Mouse (Mus musculus): Measurements from ENCODE around the gene Gm21119.
"Not testable (repeated sequence)": the region's sequence is repeated elsewhere in the genome, so short reads cannot be mapped to it uniquely, and the experiment has no call there.

The Gm21119 gene

GRCm38 (mm10) chr8:20614619-20615018 lies at the start of gene Gm21119:
Gene Gm21119, plus strand, starts transcription at chr8:20614919.
- DNase-seq = not testable (repeated sequence)

DNA sequence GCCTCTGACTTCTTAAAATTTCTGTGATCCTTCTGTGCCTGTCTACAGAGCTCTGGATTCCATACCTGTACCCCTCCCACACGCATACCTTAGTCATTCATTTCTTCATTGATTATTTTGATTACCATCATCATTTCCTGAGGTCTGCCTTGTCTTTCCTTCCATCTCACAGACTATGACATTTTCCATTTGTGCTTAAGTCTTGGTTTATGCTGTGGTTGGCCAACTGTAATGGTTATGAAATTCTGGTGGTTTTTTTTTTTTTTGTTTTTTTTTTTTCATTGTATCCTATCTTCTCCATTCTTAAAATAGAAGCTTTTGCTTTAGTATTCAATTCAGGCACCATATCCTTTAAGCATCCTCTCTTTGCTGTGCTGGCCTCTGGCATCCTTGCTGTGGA lies 48.0 kb upstream of the Gm21119 start:
- DNase-seq = not testable (repeated sequence)

DNA sequence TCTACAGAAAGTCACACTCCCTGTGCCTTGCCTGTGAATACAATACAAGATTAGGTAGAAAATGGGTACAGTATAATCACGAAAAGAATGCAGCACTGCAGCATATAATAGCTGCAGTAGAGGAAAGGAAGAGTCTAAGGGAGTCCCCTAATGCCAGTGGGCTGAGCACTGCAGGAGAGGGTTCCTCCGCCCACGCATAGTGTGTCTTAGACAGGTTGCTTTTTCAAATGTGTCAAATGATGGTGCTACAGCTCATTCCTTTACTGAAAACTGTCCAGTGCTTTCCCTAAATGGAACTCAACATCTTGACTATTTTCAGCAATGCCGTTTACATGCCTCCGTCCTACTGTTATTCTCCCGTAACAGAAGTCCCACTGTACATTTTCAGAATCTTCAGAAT lies 33.6 kb upstream of the Gm21119 start:
- peak; percentile 87 for DNase-seq

DNA sequence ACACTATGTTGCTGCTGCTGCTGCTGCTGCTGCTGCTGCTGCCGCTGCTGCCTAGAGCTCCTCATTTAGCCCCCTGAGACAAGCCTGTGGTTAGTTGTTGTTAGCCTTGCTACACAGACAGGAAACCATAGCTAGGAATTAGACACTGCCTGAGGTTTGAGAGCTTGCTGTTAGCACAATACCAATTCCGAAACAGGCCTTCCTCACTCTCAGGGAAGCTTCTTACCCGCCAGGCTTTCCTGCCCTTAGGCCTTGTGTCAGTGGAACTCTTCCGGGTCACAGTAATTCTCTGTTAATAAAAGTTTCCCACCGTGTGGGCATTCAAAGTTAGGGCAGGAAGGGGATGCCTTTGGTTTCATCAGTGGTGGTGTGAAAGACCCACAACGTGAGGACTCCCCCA lies 31.9 kb upstream of the Gm21119 start:
- not testable (repeated sequence) for DNase-seq

- peak; percentile 94 for DNase-seq
Measured at GRCm38 (mm10) chr8:20588268-20589177, 26.2 kb upstream of the Gm21119 start.

GRCm38 (mm10) chr8:20589178-20589539 lies 25.6 kb upstream of the Gm21119 start:
- peak; percentile 95 for DNase-seq

DNA sequence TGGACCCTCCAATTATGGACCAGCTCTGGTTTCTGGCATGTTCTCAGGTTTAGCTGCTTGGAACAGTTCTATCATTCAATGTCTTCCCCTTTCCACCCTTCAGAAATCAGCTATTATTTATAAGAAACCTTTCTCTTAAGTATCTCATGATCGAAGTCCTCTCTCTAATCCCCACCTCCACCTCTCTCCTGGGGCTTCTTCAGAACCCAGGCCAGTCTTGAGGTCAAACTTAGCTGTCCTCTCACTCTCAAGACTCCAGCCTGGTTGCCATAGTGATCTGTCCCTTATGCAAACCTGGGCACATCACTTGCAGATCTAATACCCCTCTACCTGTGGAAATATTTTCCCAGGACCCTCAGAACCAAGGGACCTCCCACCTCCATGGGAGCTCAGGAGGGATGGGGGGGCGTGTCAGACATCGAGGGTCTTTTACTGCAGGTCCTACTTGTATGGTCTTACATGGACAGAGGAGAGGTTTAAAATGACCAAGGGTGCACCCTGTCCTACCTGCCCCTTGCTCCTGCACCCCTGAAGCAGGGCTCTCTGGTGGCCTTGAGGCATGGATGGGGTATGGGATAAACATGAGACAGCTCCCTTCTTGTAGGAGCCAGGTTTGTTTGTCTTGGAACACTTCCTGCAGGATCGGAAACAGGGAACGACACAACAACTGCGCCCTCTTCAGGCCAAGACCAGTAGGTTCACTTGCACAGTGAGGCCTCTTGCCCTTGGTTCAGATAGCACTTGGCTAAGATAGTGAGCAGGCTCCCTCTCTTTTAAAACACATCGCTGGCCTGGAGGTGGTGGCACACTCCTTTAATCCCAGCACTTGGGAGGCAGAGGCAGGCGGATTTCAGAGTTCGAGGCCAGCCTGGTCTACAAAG lies 24.4 kb upstream of the Gm21119 start:
- peak; percentile 98 for DNase-seq

GRCm38 (mm10) chr8:20591002-20591401 lies 23.7 kb upstream of the Gm21119 start:
- DNase-seq = peak; percentile 93

- peak; percentile 91 for DNase-seq
Measured at GRCm38 (mm10) chr8:20592732-20593272, 21.9 kb upstream of the Gm21119 start.

GRCm38 (mm10) chr8:20593841-20594240 lies 20.9 kb upstream of the Gm21119 start:
- DNase-seq = peak; percentile 98

DNA sequence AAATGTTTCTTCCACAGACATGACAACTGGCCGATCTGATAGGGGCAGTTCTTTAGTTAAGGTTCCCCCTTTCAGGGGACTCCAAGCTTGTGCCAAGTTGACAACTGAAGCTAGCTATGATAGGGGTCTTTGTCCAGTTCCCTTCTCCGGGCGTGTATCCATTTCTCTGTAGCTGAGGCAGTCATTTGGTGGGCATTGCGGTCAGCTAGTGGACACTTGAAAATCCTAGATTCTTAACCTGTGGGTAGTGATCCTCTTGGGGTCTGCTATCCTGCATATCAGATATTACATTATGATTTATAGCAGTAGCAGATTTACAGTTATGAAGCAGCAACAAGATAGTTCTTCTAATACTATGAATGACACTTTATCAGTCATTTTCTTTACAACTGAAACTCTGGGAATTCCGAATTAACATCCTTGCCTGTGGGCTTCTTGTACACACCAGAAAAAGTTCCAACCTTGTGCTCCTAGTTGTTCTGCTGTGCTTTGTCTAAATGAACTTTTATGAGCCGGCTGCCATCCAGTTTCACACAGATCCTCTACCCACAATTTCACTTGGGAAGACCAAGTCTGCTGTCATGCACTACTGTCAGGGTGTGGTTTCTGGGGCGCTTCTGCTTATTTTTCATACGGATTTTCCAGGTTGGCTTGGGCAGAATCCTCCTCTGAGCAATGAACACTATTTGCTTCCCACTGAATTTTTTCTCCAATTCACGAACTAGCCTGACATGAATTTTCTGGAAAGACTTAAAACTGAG lies 18.5 kb upstream of the Gm21119 start:
- DNase-seq = peak; percentile 94

GRCm38 (mm10) chr8:20596842-20597708 lies 17.6 kb upstream of the Gm21119 start:
- peak; percentile 98 for DNase-seq

- DNase-seq = peak; percentile 90
Measured at GRCm38 (mm10) chr8:20598300-20599170, 16.2 kb upstream of the Gm21119 start.

DNA sequence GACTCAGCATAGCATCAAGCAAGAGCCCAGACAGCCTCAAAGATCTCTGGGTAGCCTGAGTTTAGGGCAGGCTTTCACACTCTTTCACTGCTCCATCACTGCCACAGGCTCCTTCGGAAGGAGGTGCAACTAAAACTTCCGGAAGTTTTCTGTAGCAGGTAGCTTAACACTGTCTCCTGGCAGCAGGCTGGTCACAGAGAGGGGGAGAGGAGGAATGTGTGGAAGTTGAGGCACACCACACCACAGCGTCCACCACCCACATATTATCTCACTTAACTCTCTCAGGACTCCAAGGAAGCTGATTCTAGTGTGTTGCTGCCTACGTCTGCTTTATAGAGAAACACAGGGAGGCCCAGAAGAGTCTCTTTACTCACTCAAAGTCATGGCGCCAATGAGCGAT lies 15.4 kb upstream of the Gm21119 start:
- DNase-seq = peak; percentile 46

DNA sequence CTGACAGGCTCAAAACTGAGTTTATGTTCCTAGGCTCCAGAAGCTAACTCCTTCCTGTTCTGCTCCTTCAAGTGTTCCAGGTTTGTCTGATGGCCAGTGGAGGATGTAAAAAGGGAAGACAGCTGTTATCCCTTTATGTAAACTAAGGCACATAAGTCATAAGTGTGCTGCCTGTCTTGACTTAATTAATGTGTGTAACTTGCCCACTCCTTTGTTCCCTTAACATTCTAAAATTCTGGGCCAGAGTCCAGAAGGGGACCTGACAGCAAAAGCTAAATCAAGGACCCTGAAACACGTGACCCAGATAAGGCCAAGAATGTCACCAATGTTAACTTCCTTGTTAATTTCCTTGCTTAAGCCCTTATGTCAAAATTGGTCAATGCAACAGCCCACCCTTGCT lies 3.9 kb upstream of the Gm21119 start:
- DNase-seq = peak; percentile 91

- DNase-seq = peak; percentile 86
Measured at GRCm38 (mm10) chr8:20612721-20613120, 2.0 kb upstream of the Gm21119 start.

DNA sequence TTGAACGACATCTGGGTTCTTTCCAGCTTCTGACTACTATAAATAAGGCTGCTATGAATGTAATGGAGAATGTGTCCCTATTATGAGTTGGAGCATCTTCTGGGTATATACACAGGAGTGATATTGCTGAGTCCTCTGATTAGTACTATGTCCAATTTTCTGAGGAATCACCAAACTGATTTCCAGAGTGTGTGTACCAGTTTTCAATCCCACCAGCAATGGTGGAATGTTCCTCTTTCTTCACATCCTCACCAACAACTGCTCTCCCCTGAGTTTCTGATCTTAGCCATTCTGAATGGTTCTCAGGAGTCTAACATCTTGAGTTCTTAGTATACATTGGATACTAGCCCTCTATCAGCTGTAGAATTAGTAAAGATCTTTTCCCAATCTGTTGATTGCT lies 16.0 kb downstream of the Gm21119 start:
- DNase-seq = peak; percentile 87

GRCm38 (mm10) chr8:20637931-20638330 lies 23.2 kb downstream of the Gm21119 start:
- DNase-seq = peak; percentile 88

- DNase-seq = peak; percentile 90
Measured at GRCm38 (mm10) chr8:20643536-20643935, 28.8 kb downstream of the Gm21119 start.

DNA sequence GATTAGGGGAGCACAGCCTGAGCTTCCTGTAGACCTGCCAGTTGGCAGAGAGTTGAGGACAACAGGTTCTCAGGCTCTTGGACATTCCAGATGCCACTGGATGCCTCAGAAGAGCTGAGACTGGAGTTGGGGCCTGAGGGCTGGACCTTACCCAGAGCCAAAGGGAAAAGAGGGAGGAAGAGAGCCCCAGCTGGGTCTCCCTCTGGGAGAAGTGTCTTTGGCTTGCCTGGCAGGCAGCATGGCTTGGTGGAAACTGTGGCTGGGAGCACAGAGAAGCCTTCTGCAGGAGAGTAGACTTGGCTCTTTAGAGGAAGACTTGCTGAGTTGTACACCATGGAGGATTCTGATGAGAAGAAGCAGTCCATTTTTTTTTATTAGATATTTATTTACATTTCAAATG lies 38.3 kb downstream of the Gm21119 start:
- DNase-seq = peak; percentile 93
